Mouse (Mus musculus) erythroblast, embryonic 14.5 days (primary cell): ENCODE results near the gene Adh6b.

Experiments used
- GATA1 ChIP-seq: IDR thresholded peaks from 2 replicates; pipeline ENCODE4 v1.6.1; 2012; ENCODE audit warnings: low read length, inconsistent platforms, mixed read lengths
- TAL1 ChIP-seq: IDR thresholded peaks from 3 replicates; pipeline ENCODE4 v1.6.1; 2012; ENCODE audit warnings: low read length, inconsistent platforms, mixed read lengths

GRCm38 (mm10) chr3:138404872-138405271 lies 63.3 kb downstream of the Adh6b start:
- no peak for TF ChIP-seq GATA1
- no peak for TF ChIP-seq TAL1
